8 mouse cellular contexts compared by ENCODE assay signal in the genomic region with DNA sequence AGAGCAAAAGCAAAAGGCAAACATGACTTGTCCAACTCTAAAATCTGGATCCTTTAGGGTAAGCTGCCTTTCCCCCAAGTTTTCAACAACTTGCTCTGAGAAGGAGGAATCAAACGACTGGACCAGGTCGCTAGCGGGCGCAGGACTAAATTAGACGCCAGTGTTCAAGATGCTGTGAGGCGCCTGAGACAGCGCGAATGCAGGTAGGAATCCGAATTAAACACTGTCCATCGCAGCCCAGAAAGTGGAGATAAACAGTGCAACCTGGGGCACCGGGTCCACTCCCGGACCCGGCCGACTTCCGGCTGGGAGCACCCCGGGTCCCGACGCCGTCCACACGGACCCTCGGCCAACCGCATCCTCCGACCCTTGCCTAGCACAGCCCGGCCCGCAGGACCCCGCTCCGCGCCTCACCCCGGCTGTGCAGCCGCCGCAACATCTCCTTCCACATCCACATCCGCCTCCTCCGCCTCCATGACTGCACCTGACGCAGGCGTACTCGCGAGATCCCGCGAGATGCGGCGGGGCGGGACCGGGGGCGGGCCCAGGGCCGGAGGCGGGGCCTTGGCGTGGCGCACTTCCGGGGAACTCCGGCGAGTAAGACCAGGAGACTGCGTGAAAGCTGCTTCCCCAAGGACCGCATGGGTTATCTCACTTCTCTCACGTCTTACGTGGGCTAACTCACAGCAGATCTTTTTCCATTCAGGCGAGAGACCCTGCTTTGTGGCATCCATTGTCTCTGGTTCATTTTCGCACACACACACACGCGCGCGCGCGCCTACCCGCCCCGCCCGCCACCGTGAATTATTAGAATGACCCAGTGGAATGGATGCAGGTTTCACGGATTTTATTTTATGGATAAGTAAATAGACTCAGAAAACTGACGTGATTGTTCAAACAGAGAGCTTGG. TPM values are rescaled to one million over a fixed set of nuclear protein-coding genes. Genes with fewer than 3 reads are reported as not detected.
DNase-seq lines count a peak whose midpoint lies in the region; ATAC-seq and TF ChIP-seq lines count a peak whose summit lies in the region.

A gene (minus strand): TSS at position 511 of the 910 bp plus-strand sequence.

- peak within 1 kb of the TSS; percentile 57 for H3K27ac ChIP-seq in ES-E14 (ENCODE audit: insufficient read depth, low read depth, low read length, poor library complexity, severe bottlenecking)
- H3K27ac ChIP-seq in forebrain, embryonic 15.5 days (replicated peaks) = peak within 1 kb of the TSS; percentile 92

- TF ChIP-seq POLR2A in lung, adult 2 months (IDR thresholded peaks at IDR 0.05; ENCODE audit: borderline replicate concordance, extremely low read depth, low read depth, low read length) = peak; percentile 98

- DNase-seq in ES-E14 (ENCODE audit: low read depth, low spot score) = peak; percentile 77
- DNase-seq in cerebellum, adult 11-12 months = peak; percentile 92
- peak; percentile 87 for DNase-seq in heart, postnatal 25 days (ENCODE audit: low spot score)
- DNase-seq in layer of hippocampus, adult 18-20 months (ENCODE audit: low spot score in 2 of 2) = peak; percentile 89 to 95
- peak; percentile 93 for DNase-seq in lung, adult 2 months
- peak; percentile 90 to 92 for DNase-seq in thymus, adult 18-20 months

- in situ Hi-C loops in ES-E14 (cut with MboI; ENCODE audit: low sequenced_read_pairs in 2 of 2, unreplicated experiment in 2 of 2) = no loop called here

- no peak for TF ChIP-seq CTCF in lung, adult 2 months (IDR thresholded peaks at IDR 0.05; ENCODE audit: insufficient read depth, low read length)

- no peaks in the 10 kb centered on the region for H3K27me3 ChIP-seq in forebrain, embryonic 15.5 days

- peak within 1 kb of the TSS; percentile 97 for H3K9ac ChIP-seq in ES-E14 (ENCODE audit: insufficient read depth, low read depth, low read length, poor library complexity, severe bottlenecking)
- peak within 1 kb of the TSS; percentile 96 for H3K9ac ChIP-seq in forebrain, embryonic 15.5 days (replicated peaks)

- H3K4me2 ChIP-seq in forebrain, embryonic 15.5 days (replicated peaks) = peak within 1 kb of the TSS; percentile 69

- H3K4me1 ChIP-seq in ES-E14 (ENCODE audit: control insufficient read depth in 2 of 2, insufficient read depth in 2 of 2, low read length in 2 of 2, poor library complexity in 1 of 2) = peaks cover 2 to 3% of the 10 kb centered on the region in 2 experiments; a peak in 2 of 4 replicates
- peaks cover 14% of the 10 kb centered on the region for H3K4me1 ChIP-seq in forebrain, embryonic 15.5 days
- peaks cover 3% of the 10 kb centered on the region for H3K4me1 ChIP-seq in lung, adult 2 months (ENCODE audit: control insufficient read depth, insufficient read depth, low read length)

- peak; percentile 100 for ATAC-seq in forebrain, embryonic 15.5 days (replicated peaks)
- ATAC-seq in neutrophil, adult 5-6 weeks (ENCODE audit: extremely low read depth, insufficient number of reproducible peaks, low FRiP score, poor library complexity, severe bottlenecking) = peak; percentile 97

- no peaks in the 10 kb centered on the region for H3K9me3 ChIP-seq in ES-E14 (ENCODE audit: control insufficient read depth, insufficient read depth, low read depth, low read length)
- no peaks in the 10 kb centered on the region for H3K9me3 ChIP-seq in forebrain, embryonic 15.5 days

- WGBS in forebrain, embryonic 15.5 days = under 1% methylated on average over 68 of the region's 69 CpGs
- WGBS in lung, adult 2 months = under 1% methylated on average over 69 of the region's 69 CpGs

- peaks cover 2% of the 10 kb centered on the region for H3K36me3 ChIP-seq in ES-E14 (ENCODE audit: control insufficient read depth, insufficient read depth, low read length, poor library complexity, severe bottlenecking)
- H3K36me3 ChIP-seq in forebrain, embryonic 15.5 days = peaks cover 9% of the 10 kb centered on the region

- intact Hi-C loops in heart, postnatal 25 days (cut with DNase I) = no loop called here

- peak within 1 kb of the TSS; percentile 65 to 97 for H3K4me3 ChIP-seq in ES-E14 (ENCODE audit: insufficient read depth in 1 of 2, low read depth in 1 of 2, low read length in 2 of 2, poor library complexity in 1 of 2, severe bottlenecking in 1 of 2)
- peak within 1 kb of the TSS; percentile 80 for H3K4me3 ChIP-seq in forebrain, embryonic 15.5 days
- H3K4me3 ChIP-seq in lung, adult 2 months (replicated peaks; ENCODE audit: extremely low read depth, low read depth, low read length) = peak within 1 kb of the TSS; percentile 78

TF ChIP-seq in ES-E14, 5 proteins besides CTCF, POLR2A, EP300 and RAD21:
- TF ChIP-seq MAFK (IDR thresholded peaks at IDR 0.05; ENCODE audit: insufficient read depth, low read depth, low read length) = no peak
- 0 out of 2 replicates have a peak, but pooled peaks have one; percentile 40 for TF ChIP-seq HCFC1 (IDR thresholded peaks at IDR 0.05; ENCODE audit: borderline replicate concordance, insufficient read depth, low read length)
- peak; percentile 96 for TF ChIP-seq CHD2 (IDR thresholded peaks at IDR 0.05; ENCODE audit: low read depth, low read length)
TF ChIP-seq in ES-E14: peak in this region for 2.

RNA-seq across cellular contexts. Expression of the gene that starts here (rescaled TPM):
- total RNA-seq in ES-E14 (2012; rRNA removed) = 34.0 and 36.5 TPM in 2 replicates
- 27.4 and 30.4 TPM in 2 replicates for polyA plus RNA-seq in forebrain, embryonic 15.5 days (2015; fragmentation: Nextera tagmentation; extraction: Ambion mirVana)
- total RNA-seq in heart, postnatal 25 days (2021) = 10 to 100 TPM; 10.5 to 11.4 TPM
- total RNA-seq in layer of hippocampus, adult 18-20 months (2021) = 10 to 100 TPM; 32.2 to 34.0 TPM
- 4.0 and 7.6 TPM in 2 replicates for polyA plus RNA-seq in lung, adult 2 months (2012; rRNA removed)
- total RNA-seq in neutrophil, adult 5-6 weeks (2017) = 104 and 116 TPM in 2 replicates

Comparison
In these comparisons a context has a peak if more than half of its experiments do, and no peak if none do; other contexts are left out.
1. Peak in every context shown above with its lines: DNase-seq, ATAC-seq, H3K4me3 ChIP-seq and H3K27ac ChIP-seq.